Comparison of ENCODE assay signal across 16 mouse cellular contexts in the genomic region with DNA sequence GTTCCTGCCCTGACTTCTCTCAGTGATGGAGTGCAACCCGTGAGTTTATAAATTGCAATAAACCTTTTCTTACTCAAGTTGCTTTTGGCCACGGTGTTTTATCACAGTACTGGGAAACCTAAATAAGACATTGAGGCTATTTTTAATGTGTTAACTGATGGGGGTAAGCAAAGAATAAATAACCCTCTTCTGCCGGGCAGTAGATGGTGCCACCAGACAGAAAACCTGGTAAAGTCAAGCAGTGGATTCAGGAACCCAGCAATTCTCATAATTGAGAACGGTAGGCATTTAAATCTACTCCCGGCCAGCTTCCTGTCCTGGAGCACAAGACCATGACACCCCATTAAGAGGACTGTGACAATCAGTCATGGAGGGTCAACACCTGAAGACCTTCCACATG.
"Had no signal": no experiment of that assay in that cellular context is flagged by ENCODE, and none has a peak within 500 bp of the region (broad histone marks: within the 10 kb centered on the region; RNA-seq: fewer than 3 reads in every experiment).

No protein-coding gene starts in this region.

- DNase-seq: kidney, adult 18-20 months; layer of hippocampus, adult 9-11 months; liver; lung, adult 18-20 months; lung, postnatal 10 days; lung, postnatal 36 days; midbrain, embryonic 14.5 days; thymus, adult 2 months; thymus, postnatal 25 days had no signal

- H3K27me3 ChIP-seq: limb, embryonic 13.5 days; liver, embryonic 12.5 days; liver, embryonic 15.5 days; lung, embryonic 15.5 days; megakaryocyte, embryonic 14.5 days had no signal

- H3K27ac ChIP-seq: limb, embryonic 10.5 days; limb, embryonic 13.5 days; liver, embryonic 12.5 days; liver, embryonic 15.5 days; lung, embryonic 15.5 days had no signal

- H3K36me3 ChIP-seq: limb, embryonic 10.5 days; limb, embryonic 13.5 days; liver, embryonic 12.5 days; liver, embryonic 15.5 days; lung, embryonic 15.5 days had no signal

- ATAC-seq: liver, embryonic 12.5 days had no signal

- H3K4me1 ChIP-seq: limb, embryonic 10.5 days; limb, embryonic 13.5 days; liver, embryonic 12.5 days; liver, embryonic 15.5 days; lung, embryonic 15.5 days; megakaryocyte, embryonic 14.5 days had no signal

- H3K9ac ChIP-seq: limb, embryonic 13.5 days; liver, embryonic 12.5 days; liver, embryonic 15.5 days; lung, embryonic 15.5 days had no signal

- H3K4me2 ChIP-seq: limb, embryonic 13.5 days; liver, embryonic 12.5 days; liver, embryonic 15.5 days; lung, embryonic 15.5 days; midbrain, embryonic 11.5 days had no signal

- H3K4me3 ChIP-seq: limb, embryonic 10.5 days; limb, embryonic 13.5 days; liver, embryonic 12.5 days; liver, embryonic 15.5 days; lung, embryonic 15.5 days; megakaryocyte, embryonic 14.5 days had no signal

- H3K9me3 ChIP-seq: limb, embryonic 10.5 days; limb, embryonic 13.5 days; liver, embryonic 12.5 days; liver, embryonic 15.5 days had no signal
